In genomic region chr2:172227808-172228207, GRCm38 (mm10) we compare ENCODE assay signal across 19 mouse cellular contexts. TPM values are rescaled to one million over a fixed set of nuclear protein-coding genes. Genes with fewer than 3 reads are reported as not detected.
DNase-seq lines count a peak whose midpoint lies in the region; ATAC-seq and TF ChIP-seq lines count a peak whose summit lies in the region.
"Had no signal": no experiment of that assay in that cellular context is flagged by ENCODE, and none has a peak within 500 bp of the region (broad histone marks: within the 10 kb centered on the region; RNA-seq: fewer than 3 reads in every experiment).

No protein-coding gene starts in this region.

- no peak for TF ChIP-seq EP300 in heart, adult 2 months (IDR thresholded peaks at IDR 0.05; ENCODE audit: insufficient read depth, low read depth, low read length)
- TF ChIP-seq EP300 in lung, postnatal 0 days (IDR thresholded peaks at IDR 0.05) = no peak

- DNase-seq in heart, embryonic 10.5 days (ENCODE audit: low spot score) = peak; percentile 46
- DNase-seq in heart, adult 2 months = no peak
- DNase-seq in lung, postnatal 0 days (ENCODE audit: low spot score) = no peak
- DNase-seq in lung, adult 18-20 months = no peak
- DNase-seq in Patski (ENCODE audit: low read depth, low spot score) (no peak), MN1 (ENCODE audit: low spot score) (no peak)
- DNase-seq in thymus, adult 2 months = no peak
- DNase-seq: cerebellum, adult 11-12 months; embryo, embryonic 11 days; gastrocnemius, postnatal 14 days; lung, postnatal 36 days had no signal

- H3K9ac ChIP-seq in heart, adult 2 months (ENCODE audit: low read depth, low read length) = no peak overlapping the region
- no peak overlapping the region for H3K9ac ChIP-seq in lung, postnatal 0 days (replicated peaks; ENCODE audit: low read depth)
- H3K9ac ChIP-seq: heart, embryonic 12.5 days; neural tube, embryonic 13.5 days had no signal

- no peaks in the 10 kb centered on the region for H3K9me3 ChIP-seq in heart, embryonic 10.5 days
- H3K9me3 ChIP-seq in lung, postnatal 0 days (ENCODE audit: low read length) = no peaks in the 10 kb centered on the region
- H3K9me3 ChIP-seq: neural tube, embryonic 13.5 days had no signal

- TF ChIP-seq POLR2A in heart, adult 2 months (IDR thresholded peaks at IDR 0.05; ENCODE audit: insufficient read depth, low read depth, low read length) = no peak
- no peak for TF ChIP-seq POLR2A in thymus, adult 2 months (IDR thresholded peaks at IDR 0.05; ENCODE audit: control insufficient read depth, extremely low read depth, insufficient read depth, low read length, poor library complexity)

- no peak overlapping the region for H3K4me3 ChIP-seq in heart, embryonic 10.5 days
- H3K4me3 ChIP-seq in heart, adult 2 months = no peak overlapping the region
- no peak overlapping the region for H3K4me3 ChIP-seq in lung, postnatal 0 days (ENCODE audit: low read depth, low read length)
- no peak overlapping the region for H3K4me3 ChIP-seq in thymus, adult 2 months (ENCODE audit: control insufficient read depth, insufficient read depth, low read length)
- H3K4me3 ChIP-seq: heart, embryonic 12.5 days; neural tube, embryonic 13.5 days had no signal

- H3K4me2 ChIP-seq in lung, postnatal 0 days (replicated peaks; ENCODE audit: low read depth, low read length) = no peak overlapping the region
- H3K4me2 ChIP-seq: neural tube, embryonic 13.5 days had no signal

- intact Hi-C loops in heart, adult 2 months (cut with DNase I) = loop anchor here (10.0 kb wide), 1 partner anchor 527 kb away; no protein-coding TSS in a partner anchor

- ATAC-seq in lung, postnatal 0 days = no peak
- no peak for ATAC-seq in Patski
- ATAC-seq: activated CD4-positive, CD25-positive, alpha-beta regulatory T cell, adult 4 months had no signal

- peaks cover 28% of the 10 kb centered on the region for H3K4me1 ChIP-seq in heart, embryonic 10.5 days
- H3K4me1 ChIP-seq in heart, adult 2 months (ENCODE audit: control insufficient read depth, insufficient read depth, low read length) = no peaks in the 10 kb centered on the region
- H3K4me1 ChIP-seq in lung, postnatal 0 days (ENCODE audit: insufficient read depth, low read depth, low read length) = no peaks in the 10 kb centered on the region
- H3K4me1 ChIP-seq in thymus, adult 2 months (replicated peaks; ENCODE audit: control insufficient read depth, insufficient read depth, low read length) = no peaks in the 10 kb centered on the region

- no peaks in the 10 kb centered on the region for H3K36me3 ChIP-seq in heart, embryonic 10.5 days
- H3K36me3 ChIP-seq in heart, adult 2 months (ENCODE audit: control insufficient read depth, insufficient read depth, low read length) = no peaks in the 10 kb centered on the region
- H3K36me3 ChIP-seq in lung, postnatal 0 days (ENCODE audit: insufficient read depth, low read length) = no peaks in the 10 kb centered on the region
- H3K36me3 ChIP-seq in thymus, adult 2 months (ENCODE audit: control insufficient read depth, insufficient read depth, low read length) = no peaks in the 10 kb centered on the region
- H3K36me3 ChIP-seq: heart, embryonic 12.5 days; neural tube, embryonic 13.5 days had no signal

- CTCF ChIA-PET in Patski (lab: Charles Lee) = interaction anchor here (1.0 kb wide), 1 partner anchor 105 kb away, joined by 3 read pairs; no protein-coding TSS in a partner anchor

- TF ChIP-seq CTCF in heart, adult 2 months (IDR thresholded peaks at IDR 0.05) = no peak
- peak; percentile 29; the same call in 1 of the 2 replicates for TF ChIP-seq CTCF in lung, postnatal 0 days (IDR thresholded peaks at IDR 0.05)
- TF ChIP-seq CTCF in Patski (IDR thresholded peaks at IDR 0.05) = peak; percentile 36
- TF ChIP-seq CTCF in thymus, adult 2 months (IDR thresholded peaks at IDR 0.05; ENCODE audit: borderline replicate concordance, control insufficient read depth, extremely low read depth, insufficient read depth, low read length, poor library complexity) = no peak

- H3K79me2 ChIP-seq in heart, adult 2 months (replicated peaks; ENCODE audit: control insufficient read depth, insufficient read depth, low read length) = no peaks in the 10 kb centered on the region

- H3K27ac ChIP-seq in heart, embryonic 10.5 days = no peak overlapping the region
- H3K27ac ChIP-seq in heart, adult 2 months = no peak overlapping the region
- H3K27ac ChIP-seq in lung, postnatal 0 days (ENCODE audit: low read length) = no peak overlapping the region
- no peak overlapping the region for H3K27ac ChIP-seq in thymus, adult 2 months (ENCODE audit: control insufficient read depth, insufficient read depth, low read length)
- H3K27ac ChIP-seq: neural tube, embryonic 13.5 days had no signal

- POLR2A ChIA-PET in Patski (lab: Charles Lee) = no interaction called here

- WGBS in heart, embryonic 10.5 days = 87% methylated on average over 3 of the region's 3 CpGs
- 95% methylated on average over 3 of the region's 3 CpGs for WGBS in heart, adult 2 months
- 89% methylated on average over 3 of the region's 3 CpGs for WGBS in lung, postnatal 0 days
- WGBS in thymus, adult 2 months = 97% methylated on average over 3 of the region's 3 CpGs

- peaks cover 8% of the 10 kb centered on the region; the same call in 1 of the 2 replicates for H3K27me3 ChIP-seq in heart, embryonic 10.5 days (ENCODE audit: insufficient read depth, poor library complexity, severe bottlenecking)
- H3K27me3 ChIP-seq in heart, adult 2 months (ENCODE audit: control insufficient read depth, insufficient read depth, low read length) = no peaks in the 10 kb centered on the region
- no peaks in the 10 kb centered on the region for H3K27me3 ChIP-seq in lung, postnatal 0 days (replicated peaks; ENCODE audit: insufficient read depth, low read length)
- no peaks in the 10 kb centered on the region for H3K27me3 ChIP-seq in Patski
- H3K27me3 ChIP-seq in thymus, adult 2 months (ENCODE audit: control insufficient read depth, insufficient read depth, low read length) = no peaks in the 10 kb centered on the region

- in situ Hi-C loops in Patski (cut with MboI; ENCODE audit: low pct_unique_long_range_greater_than_20kb) = loop anchor here (10.0 to 25.0 kb wide), 2 partner anchors 534 to 1713 kb away; no protein-coding TSS in a partner anchor

RNA-seq across cellular contexts. Expression of gene Mc3r, which starts 20.5 kb away (rescaled TPM):
- not detected in 2 replicates for polyA plus RNA-seq in heart, embryonic 10.5 days (2016; fragmentation: Nextera tagmentation; extraction: Ambion mirVana)
- total RNA-seq in heart, adult 2 months (2021) = not detected
- polyA plus RNA-seq in heart, adult 2 months (2012; rRNA removed) = not detected in 2 replicates
- polyA plus RNA-seq in lung, postnatal 0 days (2015; fragmentation: Nextera tagmentation; extraction: Ambion mirVana) = not detected in 2 replicates
- polyA plus RNA-seq in Patski (2021) = not detected
- polyA plus RNA-seq in thymus, adult 2 months (2012; rRNA removed) = not detected in 2 replicates
- total RNA-seq: adrenal gland, postnatal 4 days; gastrocnemius, postnatal 14 days; hematopoietic stem cell, adult 5-6 weeks had no signal
- polyA plus RNA-seq: activated CD4-positive, CD25-positive, alpha-beta regulatory T cell, adult 4 months; heart, embryonic 12.5 days; intestine, embryonic 14.5 days; small intestine, adult 2 months; stomach, embryonic 16.5 days had no signal

Comparison
In these comparisons a context has a peak if more than half of its experiments do, and no peak if none do; other contexts are left out.
1. CTCF ChIP-seq: peak in lung, postnatal 0 days (single experiment) and Patski (single experiment); none in heart, adult 2 months (single experiment) and thymus, adult 2 months (single experiment).